8 mouse cellular contexts compared by ENCODE assay signal in the genomic region with DNA sequence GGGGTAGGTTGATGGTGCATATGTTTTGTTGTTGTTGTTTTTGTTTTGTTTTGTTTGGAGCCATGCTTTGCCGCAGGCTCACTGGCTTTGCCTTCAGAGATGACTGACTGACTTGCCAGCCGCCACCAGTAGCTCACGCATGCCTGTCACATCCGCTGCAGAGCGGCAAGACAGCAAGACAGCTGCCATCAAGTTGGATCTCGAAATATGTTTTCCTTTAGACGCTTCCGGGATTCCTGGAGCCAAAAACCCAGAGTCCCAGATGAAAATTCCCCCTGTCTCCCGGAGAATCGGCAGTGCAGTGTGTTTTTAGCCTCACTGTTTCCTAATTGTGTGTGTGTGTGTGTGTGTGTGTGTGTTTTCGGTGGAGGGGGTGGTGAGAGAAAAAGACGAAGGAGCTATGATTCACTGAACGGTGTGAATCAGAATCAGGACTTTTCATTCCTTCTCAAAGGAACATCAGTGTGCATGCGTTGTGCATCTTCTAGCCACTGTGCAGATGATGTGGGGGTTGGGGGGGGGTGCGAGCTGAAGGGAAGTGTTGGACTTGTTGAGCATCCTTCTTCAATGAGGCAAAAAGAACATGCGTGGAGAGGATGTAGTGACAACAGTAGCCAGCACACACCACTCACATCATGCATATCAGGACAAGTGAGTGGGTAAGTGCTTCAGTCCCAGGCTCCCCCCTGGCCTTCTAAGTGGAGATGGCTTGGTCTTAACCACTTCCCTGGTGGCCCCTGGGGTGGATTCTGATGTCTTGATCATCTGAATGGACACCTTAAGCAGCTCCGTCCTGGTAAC.
DNase-seq lines count a peak whose midpoint lies in the region; ATAC-seq and TF ChIP-seq lines count a peak whose summit lies in the region.

No protein-coding gene starts in this region.

- no peaks in the 10 kb centered on the region for H3K9me3 ChIP-seq in lung, postnatal 0 days (ENCODE audit: low read length)
- H3K9me3 ChIP-seq in hindbrain, embryonic 16.5 days (ENCODE audit: control insufficient read depth, low read length) = no peaks in the 10 kb centered on the region

- H3K4me3 ChIP-seq in lung, postnatal 0 days (ENCODE audit: low read depth, low read length) = peak overlapping the region; percentile 15; the same call in 1 of the 2 replicates
- H3K4me3 ChIP-seq in hindbrain, embryonic 16.5 days (ENCODE audit: low read length) = no peak overlapping the region

- 34% methylated on average over 17 of the region's 17 CpGs for WGBS in lung, postnatal 0 days
- WGBS in hindbrain, embryonic 16.5 days = 37% methylated on average over 17 of the region's 17 CpGs

- TF ChIP-seq CTCF in lung, postnatal 0 days (IDR thresholded peaks at IDR 0.05) = no peak

- no peak for TF ChIP-seq EP300 in lung, postnatal 0 days (IDR thresholded peaks at IDR 0.05)

- H3K36me3 ChIP-seq in lung, postnatal 0 days (ENCODE audit: insufficient read depth, low read length) = no peaks in the 10 kb centered on the region
- no peaks in the 10 kb centered on the region for H3K36me3 ChIP-seq in hindbrain, embryonic 16.5 days (ENCODE audit: control insufficient read depth, insufficient read depth, low read length)

- peak; percentile 38 to 40 for DNase-seq in frontal cortex, postnatal 36 days (ENCODE audit: low spot score in 2 of 2)
- DNase-seq in frontal cortex, postnatal 25 days (ENCODE audit: low spot score in 2 of 2) = no peak
- peak; percentile 72 for DNase-seq in lung, postnatal 0 days (ENCODE audit: low spot score)
- no peak for DNase-seq in lung, postnatal 25 days (ENCODE audit: low spot score)
- DNase-seq in right cerebral cortex, adult 2 months (ENCODE audit: low spot score in 2 of 2) = peak; percentile 51 to 52
- DNase-seq in ovary, adult 18-20 months (ENCODE audit: low spot score) = no peak

- H3K27ac ChIP-seq in lung, postnatal 0 days (ENCODE audit: low read length) = no peak overlapping the region; the same call in 1 of the 2 replicates
- no peak overlapping the region for H3K27ac ChIP-seq in hindbrain, embryonic 16.5 days (ENCODE audit: low read depth, low read length)

- H3K9ac ChIP-seq in lung, postnatal 0 days (replicated peaks; ENCODE audit: low read depth) = no peak overlapping the region
- H3K9ac ChIP-seq in hindbrain, embryonic 16.5 days (ENCODE audit: low read depth, low read length) = no peak overlapping the region

- H3K4me1 ChIP-seq in lung, postnatal 0 days (ENCODE audit: insufficient read depth, low read depth, low read length) = peaks cover 5% of the 10 kb centered on the region; the same call in 1 of the 2 replicates
- H3K4me1 ChIP-seq in hindbrain, embryonic 16.5 days (ENCODE audit: control insufficient read depth, insufficient read depth, low read depth, low read length) = peaks cover 38% of the 10 kb centered on the region

- H3K4me2 ChIP-seq in lung, postnatal 0 days (replicated peaks; ENCODE audit: low read depth, low read length) = peak overlapping the region; percentile 40
- peak overlapping the region; percentile 35 for H3K4me2 ChIP-seq in hindbrain, embryonic 16.5 days (ENCODE audit: low read length)

- H3K27me3 ChIP-seq in lung, postnatal 0 days (replicated peaks; ENCODE audit: insufficient read depth, low read length) = no peaks in the 10 kb centered on the region
- H3K27me3 ChIP-seq in hindbrain, embryonic 16.5 days (replicated peaks; ENCODE audit: control insufficient read depth, insufficient read depth, low read length) = no peaks in the 10 kb centered on the region; the same call in 1 of the 2 replicates

- peak; percentile 28 for ATAC-seq in lung, postnatal 0 days
- ATAC-seq in hindbrain, embryonic 16.5 days = 0 out of 2 replicates have a peak, but pooled peaks have one; percentile 23
- no peak for ATAC-seq in cerebellum, adult (ENCODE audit: insufficient number of reproducible peaks, low FRiP score, low TSS enrichment)

Comparison
In these comparisons a context has a peak if more than half of its experiments do, and no peak if none do; other contexts are left out.
1. DNase-seq: peak in frontal cortex, postnatal 36 days (2 of 2), lung, postnatal 0 days (single experiment) and right cerebral cortex, adult 2 months (2 of 2); none in frontal cortex, postnatal 25 days (0 of 2), lung, postnatal 25 days (single experiment) and ovary, adult 18-20 months (single experiment).